Mouse (Mus musculus) liver, adult 2 months (tissue): Measurements from ENCODE around the gene Os9.

ENCODE experiments used
- CTCF ChIP-seq: fragments of 200-500 bp; IDR thresholded peaks from 2 replicates; pipeline ENCODE4 v1.5.1; 2011; ENCODE audit warnings: low read depth, low read length, control low read depth
- POLR2A ChIP-seq: fragments of 200-500 bp; IDR thresholded peaks from 2 replicates; pipeline ENCODE4 v1.6.1; 2011; ENCODE audit warnings: low read length, control low read depth; ENCODE audit not compliant: insufficient read depth; ENCODE audit errors: extremely low read depth

DNA sequence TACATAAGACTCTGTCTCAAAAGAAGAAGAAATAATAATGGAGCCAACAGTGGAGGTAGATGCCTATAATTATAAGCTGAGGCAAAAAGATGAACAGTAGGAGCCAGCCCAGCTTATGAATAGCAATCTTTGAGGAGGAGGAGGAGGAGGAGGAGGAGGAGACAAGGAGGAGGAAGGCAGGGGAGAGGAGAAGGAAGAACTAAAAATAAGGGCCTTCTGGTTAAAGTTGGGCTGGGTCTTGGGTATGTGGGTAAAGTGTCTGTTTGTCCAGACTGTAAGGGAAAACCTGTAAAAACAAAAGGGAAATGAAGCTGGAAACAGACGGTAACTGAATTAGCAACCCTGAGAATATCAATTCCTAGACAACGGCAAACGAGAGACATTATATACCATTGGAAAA lies 1.1 kb upstream of the Os9 start:
- TF ChIP-seq POLR2A (no peak), CTCF (no peak)
